Mouse (Mus musculus) heart, postnatal 36 days (tissue): ENCODE results near the gene Exosc5. TPM values are rescaled to one million over a fixed set of nuclear protein-coding genes. Genes with fewer than 3 reads are reported as not detected.

Source experiments
- DNase-seq, 2 experiments: peaks; one replicate each; pipeline ENCODE4 v3.0.0; 2021 to 2022
- intact Hi-C: fragments of 180-260 bp; cut with DNase I; formaldehyde crosslinking; loops from one replicate; pipeline ENCODE4 v1.15.1; 2025
- total RNA-seq, 2 experiments: library from RNA; stranded (reverse); gene quantifications; 2 replicates each; pipeline ENCODE4 v1.2.3; 2021

Gene Exosc5
- total RNA-seq, result 10 to 100 TPM; 16.0 to 18.9 TPM

GRCm38 (mm10) chr7:25658657-25659472, at the start of gene Exosc5, which contains the start of gene Bckdha:
Gene Exosc5, plus strand, starts transcription at chr7:25659164.
Gene Bckdha, minus strand, starts transcription at chr7:25658981.
- DNase-seq, result peak; percentile 98 to 99
- intact Hi-C loops, result loop anchor here (2.0 to 10.0 kb wide), 2 partner anchors 38 to 584 kb away; partner anchors contain the start of genes Grik5 and Zfp574

- intact Hi-C loops, result no loop called here
- DNase-seq, result no peak
These were observed 48.9 kb upstream of the Exosc5 start for GRCm38 (mm10) chr7:25610056-25610455.

DNA sequence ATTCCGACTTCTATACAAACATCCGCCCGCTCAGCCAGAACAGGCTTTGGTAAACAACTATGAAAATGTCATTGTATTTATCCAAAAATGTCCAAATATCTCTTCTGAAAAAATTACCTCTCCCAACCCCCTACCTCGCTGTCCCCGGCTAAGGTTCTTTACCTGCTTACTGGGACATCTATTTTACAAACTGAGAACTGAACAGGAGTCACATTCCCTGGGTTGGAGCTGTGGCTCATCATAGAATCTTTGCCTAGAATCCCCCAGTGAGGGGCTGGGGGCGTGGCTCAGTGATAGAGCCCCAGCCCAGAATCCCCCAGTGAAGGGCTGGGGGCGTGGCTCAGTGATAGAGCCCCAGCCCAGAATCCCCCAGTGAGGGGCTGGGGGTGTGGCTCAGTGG, 47.5 kb upstream of the Exosc5 start:
- DNase-seq, result no peak
- intact Hi-C loops, result no loop called here

- intact Hi-C loops, result no loop called here
- no peak for DNase-seq
These were observed 44.9 kb upstream of the Exosc5 start for GRCm38 (mm10) chr7:25614086-25614485.

DNA sequence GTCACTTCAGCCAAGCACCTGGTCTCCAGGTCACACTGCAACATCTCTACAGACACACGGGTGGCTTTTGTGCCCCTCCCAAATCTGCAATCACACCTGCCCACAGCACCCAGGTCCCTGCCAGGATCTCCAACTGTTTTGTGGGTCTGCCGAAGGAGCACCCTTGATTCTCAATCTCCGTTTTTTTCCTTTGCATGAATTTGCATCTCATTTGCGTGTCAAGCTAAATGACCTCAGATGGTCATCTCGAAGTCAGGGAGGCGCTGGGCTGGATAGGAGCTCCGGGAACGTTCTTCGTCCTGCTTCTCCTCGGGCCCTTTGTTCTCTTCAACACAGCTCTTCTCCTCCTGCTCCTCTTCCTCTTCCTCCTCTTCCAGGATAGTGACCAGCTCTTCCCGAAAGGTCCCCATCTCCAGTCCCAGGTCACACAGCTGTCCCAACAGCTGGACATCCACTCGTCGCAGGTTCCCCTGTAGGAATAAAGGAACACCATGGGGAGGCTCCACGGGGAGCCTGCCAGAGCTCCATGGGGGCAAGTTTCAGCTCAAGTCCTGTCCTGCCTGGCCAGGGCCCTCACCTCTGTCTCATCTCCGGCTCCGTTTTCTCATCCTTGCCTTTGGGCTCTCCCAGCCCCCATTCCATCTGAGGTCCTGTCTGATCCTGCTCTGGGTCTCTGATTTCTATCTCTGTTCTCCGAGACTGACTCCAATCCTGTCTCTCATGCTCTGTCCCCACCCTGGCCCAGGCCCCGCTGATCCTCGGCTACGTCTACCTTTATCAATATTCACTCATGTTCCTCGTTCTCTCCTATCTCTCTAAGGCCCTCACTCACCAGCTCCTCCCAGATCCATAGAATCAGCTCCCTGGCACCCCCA, 43.9 kb upstream of the Exosc5 start:
- DNase-seq, result no peak
- intact Hi-C loops, result no loop called here

- DNase-seq, result no peak
- intact Hi-C loops, result no loop called here
These were observed 43.3 kb upstream of the Exosc5 start, which contains the start of gene Erich4 for GRCm38 (mm10) chr7:25615706-25616011. Gene Erich4, minus strand, starts transcription at chr7:25615892.

DNA sequence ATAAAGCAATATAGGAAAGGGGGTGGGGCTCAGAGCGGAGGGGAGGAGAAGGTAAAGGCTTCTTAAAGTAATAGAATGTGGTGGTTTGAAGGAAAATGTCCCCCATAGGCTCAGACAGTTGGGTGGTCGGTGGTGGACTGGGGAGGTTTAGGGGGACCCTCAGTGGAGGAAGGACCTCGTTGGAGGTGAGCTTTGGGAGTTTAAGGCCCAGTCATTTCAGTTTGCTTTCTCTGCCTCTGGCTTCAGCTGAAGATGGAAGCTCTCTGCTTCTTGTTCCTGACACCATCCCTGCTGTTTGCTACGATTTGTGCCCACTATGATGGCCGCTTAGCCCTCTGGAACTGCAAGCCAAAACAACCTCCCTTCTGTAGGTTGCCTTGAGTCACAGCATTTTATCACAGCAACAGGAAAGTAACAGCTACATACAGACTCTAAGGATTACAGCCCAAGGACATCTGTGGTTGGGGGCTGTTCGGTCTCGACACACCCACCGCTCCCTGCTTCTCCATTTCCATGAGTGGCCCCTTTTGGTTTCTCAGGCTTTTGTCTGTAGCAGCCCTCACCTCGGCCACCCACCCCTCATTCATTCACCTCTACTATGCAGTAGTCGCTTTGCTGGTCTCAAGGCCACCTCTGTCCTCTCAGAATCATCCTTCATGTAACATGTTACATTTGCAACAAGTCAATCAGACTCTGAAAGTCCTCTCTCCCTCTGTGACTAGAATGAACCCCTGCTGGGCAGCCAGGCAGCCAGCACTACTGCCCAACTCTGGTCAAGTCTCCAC, 41.4 kb upstream of the Exosc5 start:
- no peak for DNase-seq
- intact Hi-C loops, result no loop called here

GRCm38 (mm10) chr7:25618865-25619721, 39.9 kb upstream of the Exosc5 start, which contains the start of gene Dmac2:
Gene Dmac2, plus strand, starts transcription at chr7:25619414.
- peak; percentile 90 to 93 for DNase-seq
- intact Hi-C loops, result no loop called here

GRCm38 (mm10) chr7:25619722-25619991, 39.3 kb upstream of the Exosc5 start:
- intact Hi-C loops, result no loop called here
- no peak for DNase-seq

DNA sequence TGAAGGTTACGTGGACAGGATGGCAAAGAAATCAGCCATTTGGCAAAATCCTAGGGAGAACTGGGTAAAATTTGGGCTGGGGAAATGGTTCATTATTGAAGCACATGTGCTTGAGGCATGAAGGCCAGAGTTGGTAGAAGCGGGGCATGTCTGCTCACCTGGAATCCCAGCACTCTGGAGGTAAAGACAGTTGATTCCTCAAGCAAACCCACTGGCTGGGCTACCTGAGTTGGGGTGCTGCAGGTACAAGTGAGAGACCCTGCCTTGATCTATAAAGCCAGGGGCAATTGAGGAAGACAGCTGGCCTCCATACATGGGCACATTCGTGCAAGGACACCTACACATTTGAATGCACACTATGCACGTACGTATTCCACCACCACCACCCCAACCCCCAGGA, 38.9 kb upstream of the Exosc5 start:
- DNase-seq, result no peak
- intact Hi-C loops, result loop anchor here (2.0 kb wide), 1 partner anchor 39 kb away; the partner anchor contains the start of genes Bckdha and Exosc5

DNA sequence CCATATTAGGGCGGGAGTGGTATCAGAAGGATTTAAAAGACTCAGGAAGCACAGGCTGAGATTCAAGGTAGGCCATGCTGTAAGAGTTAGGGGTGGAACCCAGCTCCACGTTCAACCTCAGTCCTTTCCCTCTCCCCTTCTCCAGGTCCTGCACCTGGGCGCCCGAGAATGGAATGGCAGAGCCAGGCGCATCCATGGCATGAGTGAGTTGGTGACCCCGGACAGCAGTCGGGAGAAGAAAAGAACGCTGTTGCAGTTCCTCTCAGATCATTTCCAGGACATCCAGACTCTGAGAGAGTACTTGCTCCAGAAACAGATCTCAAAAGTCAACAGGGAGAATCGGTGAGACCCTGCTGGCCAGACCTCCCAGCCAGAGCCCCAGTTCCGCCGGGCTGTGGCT, 38.2 kb upstream of the Exosc5 start:
- intact Hi-C loops, result loop anchor here (2.0 kb wide), 1 partner anchor 38 kb away; the partner anchor contains the start of genes Bckdha and Exosc5
- DNase-seq, result no peak

DNA sequence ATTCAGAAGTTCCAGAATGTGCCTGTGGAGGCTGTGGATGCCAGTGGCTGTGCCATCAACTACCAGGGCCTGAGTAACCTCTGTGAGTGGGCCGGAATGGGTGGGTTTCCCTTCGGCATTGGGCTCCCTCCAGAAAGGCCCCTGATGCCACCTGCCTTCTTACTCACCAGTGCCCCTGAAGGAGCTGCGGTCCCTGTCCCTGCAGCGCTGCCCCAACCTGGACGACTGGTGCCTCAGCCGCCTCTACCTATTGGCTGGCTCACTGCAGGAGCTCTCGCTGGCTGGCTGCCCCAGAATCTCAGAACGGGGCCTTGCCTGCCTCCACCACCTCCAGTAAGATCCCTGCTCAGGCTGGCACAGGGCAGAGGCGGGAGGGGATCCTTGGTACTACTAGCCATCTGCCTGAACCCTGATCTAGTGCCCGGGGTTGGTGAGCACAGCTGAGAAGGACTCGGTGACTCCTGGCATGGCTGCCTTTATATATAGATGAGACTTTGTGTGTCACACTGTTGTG, 35.0 kb upstream of the Exosc5 start:
- no peak for DNase-seq
- intact Hi-C loops, result no loop called here

- DNase-seq, result peak; percentile 55 to 59
- intact Hi-C loops, result no loop called here
These were observed 34.1 kb upstream of the Exosc5 start for GRCm38 (mm10) chr7:25624851-25625250.

DNA sequence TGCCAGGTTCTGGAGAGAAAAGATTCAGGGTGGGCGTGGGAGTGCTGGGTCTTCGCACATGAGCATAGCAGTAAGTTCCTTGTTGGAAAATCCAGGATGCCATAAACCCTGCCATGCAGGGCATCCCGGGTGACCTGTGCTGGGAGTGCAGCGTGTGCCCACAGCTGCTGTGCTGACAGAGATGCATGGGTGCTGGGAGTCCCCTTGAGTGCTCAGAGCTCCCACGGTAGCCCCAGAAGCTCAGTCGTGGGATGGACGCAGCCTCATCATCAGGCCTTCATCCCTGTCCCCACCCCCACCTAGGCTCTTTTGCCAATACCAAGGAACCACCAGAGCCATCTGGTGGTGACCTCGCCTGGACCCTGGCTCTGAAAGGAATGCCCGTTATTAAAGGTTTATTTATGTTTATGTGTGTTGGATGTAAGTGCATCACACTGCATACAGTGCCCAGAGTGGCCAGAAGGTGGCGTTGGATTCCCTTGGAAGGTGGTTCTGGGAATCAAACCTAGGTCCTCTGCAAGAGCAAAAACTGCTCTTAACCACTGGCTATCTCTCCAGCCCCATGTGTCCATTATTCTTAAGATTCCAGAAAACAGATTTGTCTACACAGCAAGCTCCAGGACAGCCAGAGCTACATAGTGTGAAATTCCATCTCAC, 33.2 kb upstream of the Exosc5 start:
- peak in 1 of 2 experiments; percentile 44 for DNase-seq
- intact Hi-C loops, result no loop called here

DNA sequence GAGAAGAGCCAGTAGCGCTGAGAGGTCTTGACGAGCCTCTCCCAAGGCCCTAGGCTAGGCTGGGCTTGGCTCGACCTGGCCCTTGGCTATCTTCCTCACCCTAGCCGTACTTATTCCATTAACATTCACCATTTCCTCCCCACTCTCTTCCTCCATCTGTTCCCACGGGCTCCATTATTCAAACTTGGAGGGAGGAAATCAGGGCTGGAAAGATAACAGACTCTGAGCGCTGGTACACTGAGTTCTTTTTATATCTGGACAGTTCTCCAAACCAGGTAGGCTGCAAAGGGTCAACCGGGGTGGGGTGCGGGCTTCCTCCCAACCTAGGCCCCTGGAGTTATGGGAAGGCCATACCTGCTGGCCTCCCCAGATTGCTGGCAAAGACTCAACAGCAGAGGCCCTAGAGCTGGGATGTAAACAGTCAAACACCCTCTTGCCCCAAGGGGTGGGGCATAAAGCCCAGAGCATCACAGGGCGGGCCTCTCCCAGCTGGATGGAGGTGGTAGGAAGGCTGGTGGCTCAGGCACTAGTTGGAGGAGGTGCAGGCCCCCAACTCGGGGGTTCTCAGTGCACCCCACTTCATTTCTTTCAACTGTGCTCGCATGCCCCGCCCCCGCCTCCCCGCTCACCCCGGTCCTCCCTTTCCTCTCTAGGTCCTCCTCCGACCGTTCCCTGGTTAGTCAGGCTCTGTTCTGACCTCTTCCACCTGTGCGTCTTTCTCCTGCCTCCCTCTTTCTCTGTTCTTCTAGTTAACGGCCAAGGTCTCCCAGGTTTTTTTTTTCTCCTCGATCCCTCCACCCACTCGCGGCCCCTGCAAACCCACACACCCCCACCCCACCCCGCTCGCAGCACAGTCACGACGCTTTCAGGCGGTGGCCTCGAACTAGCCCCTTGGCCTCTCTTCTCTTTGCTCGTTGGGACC, 32.2 kb upstream of the Exosc5 start, which contains the start of gene B3gnt8:
TSS of gene B3gnt8 (plus strand) at position 146 of the 922 bp plus-strand sequence.
- intact Hi-C loops, result no loop called here
- peak; percentile 64 to 79 for DNase-seq

- DNase-seq, result peak; percentile 74 to 80
- intact Hi-C loops, result loop anchor here (2.0 kb wide), 1 partner anchor 21 kb away; no protein-coding TSS in a partner anchor
These were observed 31.3 kb upstream of the Exosc5 start for GRCm38 (mm10) chr7:25627431-25628322.

GRCm38 (mm10) chr7:25628323-25628620, 30.7 kb upstream of the Exosc5 start:
- intact Hi-C loops, result loop anchor here (2.0 kb wide), 1 partner anchor 21 kb away; no protein-coding TSS in a partner anchor
- DNase-seq, result peak in 1 of 2 experiments; percentile 46
